Comparison of ENCODE assay signal across 10 mouse cellular contexts in genomic region chr9:71612981-71613380, GRCm38 (mm10). TPM values are rescaled to one million over a fixed set of nuclear protein-coding genes. Genes with fewer than 3 reads are reported as not detected.
A peak's percentile ranks its signal among the peaks of the same experiment; 100 is the strongest.
DNase-seq lines count a peak whose midpoint lies in the region; ATAC-seq and TF ChIP-seq lines count a peak whose summit lies in the region.
"Had no signal": no experiment of that assay in that cellular context is flagged by ENCODE, and none has a peak within 500 bp of the region (broad histone marks: within the 10 kb centered on the region; RNA-seq: fewer than 3 reads in every experiment).

No protein-coding gene starts in this region.

- no peak overlapping the region for H3K27ac ChIP-seq in liver, adult 2 months (replicated peaks; ENCODE audit: insufficient read depth, low read depth, low read length)
- no peak overlapping the region for H3K27ac ChIP-seq in liver, embryonic 11.5 days (ENCODE audit: low read depth, low read length)
- H3K27ac ChIP-seq: hindbrain, embryonic 12.5 days had no signal

- TF ChIP-seq CTCF in liver, adult 2 months (IDR thresholded peaks at IDR 0.05; ENCODE audit: low read depth, low read length) = peak; percentile 62; the same call in 1 of the 2 replicates

- no peak overlapping the region for H3K4me2 ChIP-seq in liver, embryonic 11.5 days
- H3K4me2 ChIP-seq: hindbrain, embryonic 12.5 days had no signal

- H3K9me3 ChIP-seq in liver, embryonic 11.5 days (ENCODE audit: control insufficient read depth, low read length) = no peaks in the 10 kb centered on the region
- H3K9me3 ChIP-seq: hindbrain, embryonic 12.5 days had no signal

- no peak overlapping the region for H3K4me3 ChIP-seq in liver, adult 2 months (ENCODE audit: insufficient read depth, low read depth, low read length)
- no peak overlapping the region for H3K4me3 ChIP-seq in liver, embryonic 11.5 days (ENCODE audit: low read depth, low read length)
- H3K4me3 ChIP-seq: hindbrain, embryonic 12.5 days had no signal

- WGBS in liver, adult 2 months = 88% methylated on average over 6 of the region's 6 CpGs
- 78% methylated on average over 6 of the region's 6 CpGs for WGBS in liver, embryonic 11.5 days

- H3K27me3 ChIP-seq in liver, adult 2 months (ENCODE audit: control insufficient read depth, insufficient read depth, low read length) = no peaks in the 10 kb centered on the region
- H3K27me3 ChIP-seq in liver, embryonic 11.5 days (replicated peaks; ENCODE audit: control insufficient read depth, insufficient read depth, low read length) = no peaks in the 10 kb centered on the region
- H3K27me3 ChIP-seq: hindbrain, embryonic 12.5 days had no signal

- H3K9ac ChIP-seq in liver, adult 2 months (ENCODE audit: low read depth, low read length) = no peak overlapping the region
- H3K9ac ChIP-seq in liver, embryonic 11.5 days (ENCODE audit: low read depth, low read length) = no peak overlapping the region
- H3K9ac ChIP-seq: hindbrain, embryonic 12.5 days had no signal

- ATAC-seq in CD4-positive, CD25-positive, alpha-beta regulatory T cell, adult 4 months = no peak
- no peak for ATAC-seq in liver, embryonic 11.5 days (replicated peaks; ENCODE audit: low FRiP score)

- no peaks in the 10 kb centered on the region for H3K36me3 ChIP-seq in liver, adult 2 months (ENCODE audit: control insufficient read depth, insufficient read depth, low read length)
- H3K36me3 ChIP-seq in liver, embryonic 11.5 days (ENCODE audit: control insufficient read depth, insufficient read depth, low read length) = no peaks in the 10 kb centered on the region
- H3K36me3 ChIP-seq: hindbrain, embryonic 12.5 days had no signal

- no peaks in the 10 kb centered on the region for H3K79me2 ChIP-seq in liver, adult 2 months (ENCODE audit: control insufficient read depth, insufficient read depth, low read length)

- H3K4me1 ChIP-seq in liver, adult 2 months (ENCODE audit: control insufficient read depth, insufficient read depth, low read length) = no peaks in the 10 kb centered on the region
- H3K4me1 ChIP-seq in liver, embryonic 11.5 days (replicated peaks; ENCODE audit: control insufficient read depth, insufficient read depth, low read length) = no peaks in the 10 kb centered on the region

- no peak for TF ChIP-seq POLR2A in liver, adult 2 months (IDR thresholded peaks at IDR 0.05; ENCODE audit: extremely low read depth, insufficient read depth, low read length)

- DNase-seq in CD4-positive, CD25-positive, alpha-beta regulatory T cell, adult 2 months (ENCODE audit: low read depth, low spot score) = peak; percentile 47
- DNase-seq in liver, adult 2 months (ENCODE audit: extremely low read depth, low read depth, low spot score) = no peak
- DNase-seq in liver, embryonic 11.5 days (ENCODE audit: low spot score) = no peak
- peak; percentile 74 for DNase-seq in embryo, embryonic 10 days (ENCODE audit: low spot score)
- peak; percentile 49 for DNase-seq in retina, postnatal 1 day
- DNase-seq in ovary, postnatal 36 days (ENCODE audit: low spot score) = no peak
- no peak for DNase-seq in adrenal gland, postnatal 4 days (ENCODE audit: low spot score in 2 of 2)
- DNase-seq: spleen, adult 18-20 months had no signal

RNA-seq across cellular contexts. Expression of gene Myzap, which starts 20.8 kb away (rescaled TPM):
- under 1 TPM; 0.35 to 0.71 TPM for polyA plus RNA-seq in CD4-positive, CD25-positive, alpha-beta regulatory T cell, adult 4 months (2017; shearing (Covaris generic))
- total RNA-seq in liver, adult 2 months (2014; rRNA removed) = 1.5 TPM in 2 replicates
- 0.25 and 0.51 TPM in 2 replicates for polyA plus RNA-seq in liver, adult 2 months (2012; rRNA removed)
- 9.1 and 9.8 TPM in 2 replicates for polyA plus RNA-seq in liver, embryonic 11.5 days (2014; fragmentation: Nextera tagmentation; extraction: Ambion mirVana)
- total RNA-seq in adrenal gland, postnatal 4 days (2021) = 10 to 100 TPM; 11.4 to 13.9 TPM

Comparison
In these comparisons a context has a peak if more than half of its experiments do, and no peak if none do; other contexts are left out.
1. DNase-seq: peak in CD4-positive, CD25-positive, alpha-beta regulatory T cell, adult 2 months (single experiment), embryo, embryonic 10 days (single experiment) and retina, postnatal 1 day (single experiment); none in liver, adult 2 months (single experiment), liver, embryonic 11.5 days (single experiment), ovary, postnatal 36 days (single experiment) and adrenal gland, postnatal 4 days (0 of 2).